Mouse (Mus musculus) lung, embryonic 14.5 days (tissue): ENCODE measurements at regions not wholly inside any gene's neighbourhood (a gene's known extent, or its start where the extent isn't known, plus 50 kb on each side); places are given as distances from the start of the nearest gene placed in this dataset.

Experiments
- ATAC-seq: fragments of 200-750 bp; cut with Nextera tagmentation; 2 replicates; pipeline ENCODE4 v1.8.0; 2017; ENCODE audit warnings: mild to moderate bottlenecking, moderate TSS enrichment, moderate library complexity; ENCODE audit not compliant: insufficient read depth
- DNase-seq: peaks from one replicate; pipeline ENCODE4 v3.0.0-alpha.2; 2015
- H3K27ac ChIP-seq: fragments of 300-500 bp; sonication (generic); 2 replicates; pipeline ENCODE4 v1.5.1; 2014; ENCODE audit warnings: low read depth, mild to moderate bottlenecking, moderate library complexity
- H3K27me3 ChIP-seq: fragments of 300-500 bp; sonication (generic); 2 replicates; pipeline ENCODE4 v1.6.1; 2014; ENCODE audit warnings: low read length, control low read depth; ENCODE audit not compliant: insufficient read depth
- H3K36me3 ChIP-seq: fragments of 300-500 bp; sonication (generic); 2 replicates; pipeline ENCODE4 v1.6.1; 2014; ENCODE audit warnings: control low read depth; ENCODE audit not compliant: insufficient read depth
- H3K4me1 ChIP-seq: fragments of 300-500 bp; sonication (generic); 2 replicates; pipeline ENCODE4 v1.6.1; 2014; ENCODE audit warnings: antibody characterized with exemption, control low read depth; ENCODE audit not compliant: insufficient read depth
- H3K4me2 ChIP-seq: fragments of 300-500 bp; sonication (generic); 2 replicates; pipeline ENCODE4 v1.6.1; 2014; ENCODE audit warnings: mild to moderate bottlenecking
- H3K4me3 ChIP-seq: fragments of 300-500 bp; sonication (generic); 2 replicates; pipeline ENCODE4 v1.5.1; 2014; ENCODE audit warnings: low read depth, low read length
- H3K9ac ChIP-seq: fragments of 300-500 bp; sonication (generic); 2 replicates; pipeline ENCODE4 v1.6.1; 2014
- H3K9me3 ChIP-seq: fragments of 300-500 bp; sonication (generic); 2 replicates; pipeline ENCODE4 v1.6.1; 2016; ENCODE audit warnings: low read depth, low read length, control low read depth
- CTCF ChIP-seq: IDR thresholded peaks from 2 replicates; pipeline ENCODE4 v1.5.1; 2016; ENCODE audit warnings: antibody characterized with exemption, low read depth
- WGBS: fragments of 180-500 bp; shearing (Covaris S2); extraction: QIAGEN DNeasy Blood & Tissue Kit; methylation state at CpG from one replicate; pipeline ENCODE4 v1.1.7; 2014; 5-methylcytosine and 5-hydroxymethylcytosine counted together

- TF ChIP-seq CTCF, result no peak
- no peaks in the 10 kb centered on the region for H3K9me3 ChIP-seq
- no peaks in the 10 kb centered on the region for H3K36me3 ChIP-seq
- H3K27me3 ChIP-seq, result no peaks in the 10 kb centered on the region
- H3K4me2 ChIP-seq, result no peak overlapping the region
- ATAC-seq (no peak), DNase-seq (no peak)
- no peak overlapping the region for H3K27ac ChIP-seq
- no peak overlapping the region for H3K9ac ChIP-seq
- WGBS, result 74% methylated on average over 9 of the region's 9 CpGs
- H3K4me3 ChIP-seq, result no peak overlapping the region
- no peaks in the 10 kb centered on the region for H3K4me1 ChIP-seq
Observed at GRCm38 (mm10) chr5:126123216-126123615, 591.6 kb downstream of the Tmem132b start.

GRCm38 (mm10) chr5:126127486-126127885, 595.9 kb downstream of the Tmem132b start:
- Histone ChIP-seq H3K9ac (no peak overlapping the region), H3K27ac (no peak overlapping the region), H3K27me3 (no peaks in the 10 kb centered on the region), H3K4me1 (no peaks in the 10 kb centered on the region), H3K36me3 (no peaks in the 10 kb centered on the region), H3K4me3 (no peak overlapping the region), H3K9me3 (no peaks in the 10 kb centered on the region), H3K4me2 (no peak overlapping the region)
- ATAC-seq (no peak), DNase-seq (no peak)
- TF ChIP-seq CTCF, result no peak
- 65% methylated on average over 6 of the region's 6 CpGs for WGBS

- ATAC-seq, result no peak
- Histone ChIP-seq H3K4me3 (no peak overlapping the region), H3K27ac (no peak overlapping the region), H3K9me3 (no peaks in the 10 kb centered on the region), H3K9ac (no peak overlapping the region), H3K36me3 (no peaks in the 10 kb centered on the region), H3K4me2 (no peak overlapping the region), H3K27me3 (no peaks in the 10 kb centered on the region), H3K4me1 (no peaks in the 10 kb centered on the region)
- whole genome bisulfite sequencing, result 86% methylated on average over 2 of the region's 2 CpGs
- no peak for DNase-seq
- TF ChIP-seq CTCF, result no peak
Observed at GRCm38 (mm10) chr5:126148908-126149307, 617.3 kb downstream of the Tmem132b start.

- DNase-seq (no peak), ATAC-seq (no peak)
- no peak for TF ChIP-seq CTCF
- no peak overlapping the region for H3K9ac ChIP-seq
- H3K27me3 ChIP-seq, result no peaks in the 10 kb centered on the region
- H3K27ac ChIP-seq, result no peak overlapping the region
- no peaks in the 10 kb centered on the region for H3K9me3 ChIP-seq
- no peak overlapping the region for H3K4me2 ChIP-seq
- WGBS, result 61% methylated on average over 6 of the region's 6 CpGs
- no peaks in the 10 kb centered on the region for H3K4me1 ChIP-seq
- no peaks in the 10 kb centered on the region for H3K36me3 ChIP-seq
- no peak overlapping the region for H3K4me3 ChIP-seq
Observed at GRCm38 (mm10) chr5:126155216-126155880, 623.8 kb downstream of the Tmem132b start.

GRCm38 (mm10) chr5:126186111-126186510, 654.5 kb downstream of the Tmem132b start:
- no peak for TF ChIP-seq CTCF
- Histone ChIP-seq H3K36me3 (no peaks in the 10 kb centered on the region), H3K4me2 (no peak overlapping the region), H3K27me3 (no peaks in the 10 kb centered on the region), H3K27ac (no peak overlapping the region), H3K4me1 (no peaks in the 10 kb centered on the region), H3K9me3 (no peaks in the 10 kb centered on the region), H3K4me3 (no peak overlapping the region), H3K9ac (no peak overlapping the region)
- no peak for DNase-seq
- WGBS, result 60% methylated on average over 5 of the region's 5 CpGs
- no peak for ATAC-seq

- H3K27me3 ChIP-seq, result no peaks in the 10 kb centered on the region
- ATAC-seq (no peak), DNase-seq (no peak)
- no peak overlapping the region for H3K4me2 ChIP-seq
- no peak overlapping the region for H3K9ac ChIP-seq
- WGBS, result 40% methylated on average over 4 of the region's 4 CpGs
- H3K27ac ChIP-seq, result no peak overlapping the region
- H3K4me3 ChIP-seq, result no peak overlapping the region
- no peaks in the 10 kb centered on the region for H3K36me3 ChIP-seq
- no peaks in the 10 kb centered on the region for H3K9me3 ChIP-seq
- no peak for TF ChIP-seq CTCF
- H3K4me1 ChIP-seq, result no peaks in the 10 kb centered on the region
Observed at GRCm38 (mm10) chr5:126199876-126200275, 668.3 kb downstream of the Tmem132b start.

- no peak overlapping the region for H3K9ac ChIP-seq
- no peaks in the 10 kb centered on the region for H3K27me3 ChIP-seq
- no peaks in the 10 kb centered on the region for H3K9me3 ChIP-seq
- no peak overlapping the region for H3K4me3 ChIP-seq
- WGBS, result 26% methylated on average over 4 of the region's 4 CpGs
- H3K27ac ChIP-seq, result no peak overlapping the region
- TF ChIP-seq CTCF, result no peak
- H3K4me2 ChIP-seq, result no peak overlapping the region
- H3K36me3 ChIP-seq, result no peaks in the 10 kb centered on the region
- no peak for DNase-seq
- no peaks in the 10 kb centered on the region for H3K4me1 ChIP-seq
- no peak for ATAC-seq
Observed at GRCm38 (mm10) chr5:126201535-126201934, 670.0 kb downstream of the Tmem132b start.
